Mouse (Mus musculus) limb, embryonic 13.5 days (tissue): Measurements from ENCODE around the gene Tspan12. TPM values are rescaled to one million over a fixed set of nuclear protein-coding genes. Genes with fewer than 3 reads are reported as not detected.
A peak's percentile ranks its signal among the peaks of the same experiment; 100 is the strongest.
"Not testable (repeated sequence)": the region's sequence is repeated elsewhere in the genome, so short reads cannot be mapped to it uniquely, and the experiment has no call there.

Experiments used
- ATAC-seq: fragments of 200-750 bp; cut with Nextera tagmentation; 2 replicates; pipeline ENCODE4 v1.8.0; 2017; ENCODE audit warnings: low read depth, moderate number of reproducible peaks, moderate TSS enrichment; ENCODE audit not compliant: low FRiP score
- H3K27ac ChIP-seq: fragments of 300-500 bp; sonication (generic); 2 replicates; pipeline ENCODE4 v1.5.1; 2015; ENCODE audit warnings: inconsistent platforms, mild to moderate bottlenecking, moderate library complexity
- H3K27me3 ChIP-seq: fragments of 300-500 bp; sonication (generic); 2 replicates; pipeline ENCODE4 v1.6.1; 2015; ENCODE audit warnings: mild to moderate bottlenecking, inconsistent platforms
- H3K36me3 ChIP-seq: fragments of 300-500 bp; sonication (generic); 2 replicates; pipeline ENCODE4 v1.6.1; 2015; ENCODE audit warnings: inconsistent platforms, mild to moderate bottlenecking, moderate library complexity
- H3K4me1 ChIP-seq: fragments of 300-500 bp; sonication (generic); 2 replicates; pipeline ENCODE4 v1.6.1; 2015; ENCODE audit warnings: inconsistent platforms
- H3K4me2 ChIP-seq: fragments of 300-500 bp; sonication (generic); replicated peaks from 2 replicates; pipeline ENCODE4 v1.6.1; 2015; ENCODE audit warnings: inconsistent platforms, mild to moderate bottlenecking, moderate library complexity
- H3K4me3 ChIP-seq: fragments of 300-500 bp; sonication (generic); 2 replicates; pipeline ENCODE4 v1.5.1; 2015; ENCODE audit warnings: moderate library complexity, mild to moderate bottlenecking, inconsistent platforms
- H3K9ac ChIP-seq: fragments of 300-500 bp; sonication (generic); 2 replicates; pipeline ENCODE4 v1.6.1; 2015; ENCODE audit warnings: mild to moderate bottlenecking, inconsistent platforms
- H3K9me3 ChIP-seq: fragments of 300-500 bp; sonication (generic); 2 replicates; pipeline ENCODE4 v1.6.1; 2016; ENCODE audit warnings: inconsistent platforms
- WGBS: fragments of 180-500 bp; shearing (Covaris S2); methylation state at CpG from one replicate; pipeline ENCODE4 v1.1.7; 2015; 5-methylcytosine and 5-hydroxymethylcytosine counted together
- polyA plus RNA-seq: library from polyadenylated mRNA; unstranded; fragments of >200 nt; fragmentation: Nextera tagmentation; extraction: Ambion mirVana; gene quantifications from 2 replicates; pipeline ENCODE4 v1.2.1, GENCODE M21; 2015

Tspan12 gene
- 42.2 and 42.4 TPM in 2 replicates for polyA plus RNA-seq

- peak within 1 kb of the TSS; percentile 79 for H3K4me3 ChIP-seq
- ATAC-seq = no peak; the same call in none of the 2 replicates
- H3K27me3 ChIP-seq = no peaks in the 10 kb centered on the region
- peak within 1 kb of the TSS; percentile 82 for H3K4me2 ChIP-seq
- H3K9me3 ChIP-seq = no peaks in the 10 kb centered on the region
- peaks cover 9% of the 10 kb centered on the region for H3K4me1 ChIP-seq
- peaks cover 10% of the 10 kb centered on the region for H3K36me3 ChIP-seq
- WGBS = 2% methylated on average over 13 of the region's 13 CpGs
- peak within 1 kb of the TSS; percentile 86 for H3K27ac ChIP-seq
- peak within 1 kb of the TSS; percentile 88 for H3K9ac ChIP-seq
These were observed at the start of gene Tspan12 for GRCm38 (mm10) chr6:21852344-21852785. Gene Tspan12 (minus strand): TSS chr6:21852515.

GRCm38 (mm10) chr6:21894451-21894850 lies 42.1 kb upstream of the Tspan12 start:
- no peak overlapping the region for H3K9ac ChIP-seq
- no peak overlapping the region for H3K27ac ChIP-seq
- no peak overlapping the region for H3K4me3 ChIP-seq
- ATAC-seq = peak; percentile 83
- no peaks in the 10 kb centered on the region for H3K9me3 ChIP-seq
- H3K4me1 ChIP-seq = peaks cover 5% of the 10 kb centered on the region; the same call in 1 of the 2 replicates
- H3K27me3 ChIP-seq = no peaks in the 10 kb centered on the region
- no peaks in the 10 kb centered on the region for H3K36me3 ChIP-seq
- WGBS = 58% methylated on average over 7 of the region's 7 CpGs
- H3K4me2 ChIP-seq = no peak overlapping the region

- no peaks in the 10 kb centered on the region for H3K36me3 ChIP-seq
- H3K27ac ChIP-seq = no peak overlapping the region
- no peaks in the 10 kb centered on the region for H3K4me1 ChIP-seq
- no peak overlapping the region for H3K9ac ChIP-seq
- no peak for ATAC-seq
- no peaks in the 10 kb centered on the region for H3K27me3 ChIP-seq
- no peak overlapping the region for H3K4me3 ChIP-seq
- 51% methylated on average over 2 of the region's 2 CpGs for WGBS
- no peak overlapping the region for H3K4me2 ChIP-seq
- no peaks in the 10 kb centered on the region for H3K9me3 ChIP-seq
These were observed 36.8 kb upstream of the Tspan12 start for GRCm38 (mm10) chr6:21889101-21889500.

- H3K36me3 ChIP-seq, H3K27ac ChIP-seq, H3K27me3 ChIP-seq, H3K9me3 ChIP-seq, H3K4me2 ChIP-seq, H3K4me3 ChIP-seq, ATAC-seq, H3K9ac ChIP-seq, H3K4me1 ChIP-seq: not testable (repeated sequence)
These were observed 35.7 kb upstream of the Tspan12 start for GRCm38 (mm10) chr6:21887971-21888370.

- H3K27me3 ChIP-seq = no peaks in the 10 kb centered on the region
- no peaks in the 10 kb centered on the region for H3K4me1 ChIP-seq
- H3K9me3 ChIP-seq = no peaks in the 10 kb centered on the region
- no peak overlapping the region for H3K27ac ChIP-seq
- no peak overlapping the region for H3K4me2 ChIP-seq
- H3K36me3 ChIP-seq = no peaks in the 10 kb centered on the region
- no peak overlapping the region for H3K9ac ChIP-seq
- H3K4me3 ChIP-seq = no peak overlapping the region
- no peak for ATAC-seq
- 28% methylated on average over 6 of the region's 6 CpGs for WGBS
These were observed 27.2 kb upstream of the Tspan12 start for GRCm38 (mm10) chr6:21879496-21879895.

GRCm38 (mm10) chr6:21867310-21867709 lies 15.0 kb upstream of the Tspan12 start:
- H3K9ac ChIP-seq = no peak overlapping the region
- no peak for ATAC-seq
- no peaks in the 10 kb centered on the region for H3K36me3 ChIP-seq
- 56% methylated on average over 1 of the region's 1 CpGs for whole genome bisulfite sequencing
- no peak overlapping the region for H3K4me3 ChIP-seq
- H3K27ac ChIP-seq = no peak overlapping the region
- H3K4me1 ChIP-seq = no peaks in the 10 kb centered on the region
- H3K4me2 ChIP-seq = no peak overlapping the region
- no peaks in the 10 kb centered on the region for H3K27me3 ChIP-seq
- H3K9me3 ChIP-seq = no peaks in the 10 kb centered on the region

- no peak overlapping the region for H3K9ac ChIP-seq
These were observed 11.9 kb upstream of the Tspan12 start for GRCm38 (mm10) chr6:21864179-21864578.

GRCm38 (mm10) chr6:21863561-21863960 lies 11.2 kb upstream of the Tspan12 start:
- H3K27ac ChIP-seq = no peak overlapping the region
- no peaks in the 10 kb centered on the region for H3K36me3 ChIP-seq
- 21% methylated on average over 1 of the region's 1 CpGs for WGBS
- H3K9me3 ChIP-seq = no peaks in the 10 kb centered on the region
- H3K4me3 ChIP-seq = no peak overlapping the region
- no peaks in the 10 kb centered on the region for H3K27me3 ChIP-seq
- no peak overlapping the region for H3K4me2 ChIP-seq
- H3K9ac ChIP-seq = no peak overlapping the region
- no peaks in the 10 kb centered on the region for H3K4me1 ChIP-seq
- no peak for ATAC-seq

More at GRCm38 (mm10) chr6:21864179-21864578, 11.9 kb upstream of the Tspan12 start:
- Histone ChIP-seq H3K4me2 (no peak overlapping the region), H3K9me3 (no peaks in the 10 kb centered on the region), H3K36me3 (no peaks in the 10 kb centered on the region), H3K27ac (no peak overlapping the region), H3K4me3 (no peak overlapping the region), H3K4me1 (no peaks in the 10 kb centered on the region), H3K27me3 (no peaks in the 10 kb centered on the region)
- ATAC-seq = no peak; the same call in 1 of the 2 replicates
- WGBS = 47% methylated on average over 8 of the region's 8 CpGs

- H3K9ac ChIP-seq = no peak overlapping the region
- no peaks in the 10 kb centered on the region for H3K36me3 ChIP-seq
- no peaks in the 10 kb centered on the region for H3K9me3 ChIP-seq
- H3K4me2 ChIP-seq = no peak overlapping the region
- H3K27me3 ChIP-seq = no peaks in the 10 kb centered on the region
- 76% methylated on average over 2 of the region's 2 CpGs for WGBS
- no peak for ATAC-seq
- H3K4me3 ChIP-seq = no peak overlapping the region
- no peaks in the 10 kb centered on the region for H3K4me1 ChIP-seq
- no peak overlapping the region for H3K27ac ChIP-seq
These were observed 9.0 kb upstream of the Tspan12 start for GRCm38 (mm10) chr6:21861316-21861715.

GRCm38 (mm10) chr6:21857843-21858242 lies 5.5 kb upstream of the Tspan12 start:
- no peaks in the 10 kb centered on the region for H3K27me3 ChIP-seq
- WGBS = 35% methylated on average over 7 of the region's 7 CpGs
- H3K4me2 ChIP-seq = no peak overlapping the region
- no peak overlapping the region for H3K27ac ChIP-seq
- 0 out of 2 replicates have a peak, but pooled peaks have one; percentile 32 for ATAC-seq
- no peak overlapping the region for H3K4me3 ChIP-seq
- no peaks in the 10 kb centered on the region for H3K9me3 ChIP-seq
- no peak overlapping the region for H3K9ac ChIP-seq
- no peaks in the 10 kb centered on the region for H3K36me3 ChIP-seq
- no peaks in the 10 kb centered on the region for H3K4me1 ChIP-seq

GRCm38 (mm10) chr6:21855921-21856320 lies 3.6 kb upstream of the Tspan12 start:
- Histone ChIP-seq H3K27ac (no peak overlapping the region), H3K9ac (no peak overlapping the region), H3K36me3 (no peaks in the 10 kb centered on the region), H3K4me3 (no peak overlapping the region), H3K27me3 (no peaks in the 10 kb centered on the region), H3K4me2 (no peak overlapping the region), H3K4me1 (peaks cover 5% of the 10 kb centered on the region), H3K9me3 (no peaks in the 10 kb centered on the region)
- no peak for ATAC-seq
- WGBS = 24% methylated on average over 7 of the region's 7 CpGs

- no peak overlapping the region for H3K9ac ChIP-seq
- no peak for ATAC-seq
- H3K9me3 ChIP-seq = no peaks in the 10 kb centered on the region
- H3K27me3 ChIP-seq = no peaks in the 10 kb centered on the region
- no peak overlapping the region for H3K4me2 ChIP-seq
- WGBS = 39% methylated on average over 6 of the region's 6 CpGs
- H3K4me3 ChIP-seq = no peak overlapping the region
- H3K4me1 ChIP-seq = peaks cover 9% of the 10 kb centered on the region
- 0 out of 2 replicates have a peak, but pooled peaks cover 2% of the 10 kb centered on the region for H3K36me3 ChIP-seq
- H3K27ac ChIP-seq = no peak overlapping the region
These were observed 1.0 kb upstream of the Tspan12 start for GRCm38 (mm10) chr6:21853342-21853741.
